Mouse (Mus musculus) thymus, postnatal 14 days (tissue): ENCODE measurements around the gene Ran.
"Not testable (repeated sequence)": the region's sequence is repeated elsewhere in the genome, so short reads cannot be mapped to it uniquely, and the experiment has no call there.

ENCODE experiments used
- DNase-seq: peaks from one replicate; pipeline ENCODE4 v3.0.0; 2021

The Ran gene

GRCm38 (mm10) chr5:129019497-129020299, at the start of gene Ran:
Gene Ran, plus strand, starts transcription at chr5:129020069.
- DNase-seq, result peak; percentile 96

GRCm38 (mm10) chr5:128970878-128971277, 49.0 kb upstream of the Ran start:
- DNase-seq, result no peak

GRCm38 (mm10) chr5:128971298-128971697, 48.6 kb upstream of the Ran start:
- peak; percentile 61 for DNase-seq

GRCm38 (mm10) chr5:128976266-128976665, 43.6 kb upstream of the Ran start:
- peak; percentile 24 for DNase-seq

GRCm38 (mm10) chr5:128977466-128977865, 42.4 kb upstream of the Ran start:
- DNase-seq, result not testable (repeated sequence)

GRCm38 (mm10) chr5:128978957-128979356, 40.9 kb upstream of the Ran start:
- DNase-seq, result no peak

GRCm38 (mm10) chr5:128980857-128981256, 39.0 kb upstream of the Ran start:
- DNase-seq, result no peak

GRCm38 (mm10) chr5:128981607-128982006, 38.3 kb upstream of the Ran start:
- DNase-seq, result peak; percentile 69

GRCm38 (mm10) chr5:128984536-128984935, 35.3 kb upstream of the Ran start:
- DNase-seq, result no peak

- DNase-seq, result no peak
Observed at GRCm38 (mm10) chr5:128985946-128986345, 33.9 kb upstream of the Ran start.

- no peak for DNase-seq
Observed at GRCm38 (mm10) chr5:128987141-128987954, 32.5 kb upstream of the Ran start.

GRCm38 (mm10) chr5:129000706-129001468, 19.0 kb upstream of the Ran start:
- DNase-seq, result no peak

- DNase-seq, result no peak
Observed at GRCm38 (mm10) chr5:129002571-129003011, 17.3 kb upstream of the Ran start.

- DNase-seq, result no peak
Observed at GRCm38 (mm10) chr5:129005416-129005815, 14.5 kb upstream of the Ran start.

GRCm38 (mm10) chr5:129006031-129006788, 13.7 kb upstream of the Ran start:
- DNase-seq, result peak; percentile 31

- DNase-seq, result no peak
Observed at GRCm38 (mm10) chr5:129007105-129007957, 12.5 kb upstream of the Ran start.

GRCm38 (mm10) chr5:129008008-129008407, 11.9 kb upstream of the Ran start:
- no peak for DNase-seq

GRCm38 (mm10) chr5:129008412-129008826, 11.4 kb upstream of the Ran start, which contains the start of gene Stx2:
Gene Stx2, minus strand, starts transcription at chr5:129008574.
- DNase-seq, result peak; percentile 96

GRCm38 (mm10) chr5:129009577-129009976, 10.3 kb upstream of the Ran start:
- DNase-seq, result no peak

GRCm38 (mm10) chr5:129010937-129011336, 8.9 kb upstream of the Ran start:
- DNase-seq, result no peak

- DNase-seq, result no peak
Observed at GRCm38 (mm10) chr5:129015020-129015419, 4.8 kb upstream of the Ran start.
